Mouse (Mus musculus): ENCODE data around the gene Nt5m.

The Nt5m gene

GRCm38 (mm10) chr11:59906521-59907123 lies 67.4 kb downstream of the Nt5m start:
- DNase-seq (ENCODE audit: low read depth): no peak

GRCm38 (mm10) chr11:59908446-59908845 lies 69.2 kb downstream of the Nt5m start:
- no peak for DNase-seq (ENCODE audit: low read depth)

- peak; percentile 49 for DNase-seq (ENCODE audit: low read depth)
Measured at GRCm38 (mm10) chr11:59910586-59910985, 71.3 kb downstream of the Nt5m start.

- no peak for DNase-seq (ENCODE audit: low read depth)
Measured at GRCm38 (mm10) chr11:59911523-59911922, 72.3 kb downstream of the Nt5m start.

- no peak for DNase-seq (ENCODE audit: low read depth)
Measured at GRCm38 (mm10) chr11:59913702-59914101, 74.5 kb downstream of the Nt5m start.

GRCm38 (mm10) chr11:59918014-59918413 lies 78.8 kb downstream of the Nt5m start:
- DNase-seq (ENCODE audit: low read depth): no peak

- no peak for DNase-seq (ENCODE audit: low read depth)
Measured at GRCm38 (mm10) chr11:59919401-59919800, 80.2 kb downstream of the Nt5m start.

- DNase-seq (ENCODE audit: low read depth): no peak
Measured at GRCm38 (mm10) chr11:59920331-59920730, 81.1 kb downstream of the Nt5m start.

GRCm38 (mm10) chr11:59921265-59921664 lies 82.0 kb downstream of the Nt5m start:
- peak; percentile 72 for DNase-seq (ENCODE audit: low read depth)

- no peak for DNase-seq (ENCODE audit: low read depth)
Measured at GRCm38 (mm10) chr11:59930031-59930430, 90.8 kb downstream of the Nt5m start.

Measured in c-Kit-positive CD71-positive TER-119-negative erythroid progenitor cells, embryonic 14.5 days (primary cell).